Mouse (Mus musculus): ENCODE results near the gene Oat. TPM values are rescaled to one million over a fixed set of nuclear protein-coding genes. Genes with fewer than 3 reads are reported as not detected.

Oat gene
- 98.5 and 111 TPM in 2 replicates for polyA plus RNA-seq (2012; rRNA removed)

DNA sequence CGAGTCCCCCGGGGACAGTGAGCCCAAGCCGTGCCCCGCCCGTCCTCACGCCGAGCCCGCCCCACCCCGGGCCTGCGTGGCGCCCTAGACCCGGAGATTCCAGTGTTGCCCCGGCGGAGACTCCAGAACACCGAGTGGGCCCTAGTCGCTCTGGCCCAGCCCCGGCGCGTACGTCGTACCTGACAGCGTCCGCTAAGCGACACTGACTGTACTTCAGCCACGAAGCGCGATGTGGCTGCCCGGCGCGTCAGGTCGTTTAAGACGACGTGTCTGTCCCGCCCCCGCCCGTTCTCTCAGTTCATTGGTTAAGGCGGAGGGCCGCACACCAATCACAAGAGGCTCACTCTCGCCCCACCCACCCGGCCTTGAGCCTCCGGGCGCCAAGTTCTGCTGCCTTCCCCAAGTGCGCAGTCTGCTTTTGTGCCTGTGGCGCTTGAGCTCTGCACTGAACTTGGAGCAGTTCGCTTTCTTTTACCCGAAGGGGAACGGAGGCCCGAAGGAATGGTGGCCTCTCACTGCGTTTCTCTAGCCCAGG, at the start of gene Oat:
Oat (minus strand) TSS at position 283 of the 535 bp plus-strand sequence.
- no peaks in the 10 kb centered on the region for H3K27me3 ChIP-seq (ENCODE audit: control insufficient read depth, insufficient read depth, low read length)
- WGBS, result 2% methylated on average over 49 of the region's 49 CpGs
- peak within 1 kb of the TSS; percentile 27; the same call in 1 of the 2 replicates for H3K27ac ChIP-seq (ENCODE audit: insufficient read depth, low read length)
- no peaks in the 10 kb centered on the region for H3K4me1 ChIP-seq (ENCODE audit: control insufficient read depth, insufficient read depth, low read length)
- DNase-seq, result peak; percentile 94 to 95
- peak within 1 kb of the TSS; percentile 63 for H3K4me3 ChIP-seq (replicated peaks; ENCODE audit: insufficient read depth, low read depth, low read length)
- no peak for TF ChIP-seq CTCF (IDR thresholded peaks at IDR 0.05; ENCODE audit: borderline replicate concordance, insufficient read depth, low read depth, low read length)
- TF ChIP-seq POLR2A (IDR thresholded peaks at IDR 0.05; ENCODE audit: borderline replicate concordance, insufficient read depth, low read length), result peak; percentile 95

DNA sequence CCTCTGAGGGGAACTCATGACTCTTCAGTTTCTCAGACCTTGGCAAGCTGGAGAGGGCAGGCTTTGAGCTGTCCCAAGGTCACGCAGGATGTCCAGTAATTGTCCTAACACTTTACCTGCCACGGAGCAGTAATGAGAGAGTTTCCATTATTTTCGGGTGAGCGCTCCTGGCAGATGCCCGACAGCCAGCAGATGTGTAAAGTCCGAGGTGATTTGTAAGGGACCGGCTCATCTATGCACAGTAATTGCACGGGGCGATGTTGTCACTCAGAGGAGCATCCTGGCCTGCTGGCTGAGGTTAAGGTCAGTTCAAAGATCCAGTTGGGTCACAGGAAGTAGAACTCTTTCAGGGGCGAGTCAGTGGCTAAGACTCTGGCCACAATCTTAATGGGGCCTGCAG, 48.0 kb upstream of the Oat start:
- no peak for TF ChIP-seq POLR2A (IDR thresholded peaks at IDR 0.05; ENCODE audit: borderline replicate concordance, insufficient read depth, low read length)
- Histone ChIP-seq H3K4me1 (ENCODE audit: control insufficient read depth, insufficient read depth, low read length) (no peaks in the 10 kb centered on the region), H3K27ac (ENCODE audit: insufficient read depth, low read length) (no peak overlapping the region), H3K4me3 (replicated peaks; ENCODE audit: insufficient read depth, low read depth, low read length) (no peak overlapping the region), H3K27me3 (ENCODE audit: control insufficient read depth, insufficient read depth, low read length) (no peaks in the 10 kb centered on the region)
- 79% methylated on average over 10 of the region's 10 CpGs for WGBS
- no peak for DNase-seq

DNA sequence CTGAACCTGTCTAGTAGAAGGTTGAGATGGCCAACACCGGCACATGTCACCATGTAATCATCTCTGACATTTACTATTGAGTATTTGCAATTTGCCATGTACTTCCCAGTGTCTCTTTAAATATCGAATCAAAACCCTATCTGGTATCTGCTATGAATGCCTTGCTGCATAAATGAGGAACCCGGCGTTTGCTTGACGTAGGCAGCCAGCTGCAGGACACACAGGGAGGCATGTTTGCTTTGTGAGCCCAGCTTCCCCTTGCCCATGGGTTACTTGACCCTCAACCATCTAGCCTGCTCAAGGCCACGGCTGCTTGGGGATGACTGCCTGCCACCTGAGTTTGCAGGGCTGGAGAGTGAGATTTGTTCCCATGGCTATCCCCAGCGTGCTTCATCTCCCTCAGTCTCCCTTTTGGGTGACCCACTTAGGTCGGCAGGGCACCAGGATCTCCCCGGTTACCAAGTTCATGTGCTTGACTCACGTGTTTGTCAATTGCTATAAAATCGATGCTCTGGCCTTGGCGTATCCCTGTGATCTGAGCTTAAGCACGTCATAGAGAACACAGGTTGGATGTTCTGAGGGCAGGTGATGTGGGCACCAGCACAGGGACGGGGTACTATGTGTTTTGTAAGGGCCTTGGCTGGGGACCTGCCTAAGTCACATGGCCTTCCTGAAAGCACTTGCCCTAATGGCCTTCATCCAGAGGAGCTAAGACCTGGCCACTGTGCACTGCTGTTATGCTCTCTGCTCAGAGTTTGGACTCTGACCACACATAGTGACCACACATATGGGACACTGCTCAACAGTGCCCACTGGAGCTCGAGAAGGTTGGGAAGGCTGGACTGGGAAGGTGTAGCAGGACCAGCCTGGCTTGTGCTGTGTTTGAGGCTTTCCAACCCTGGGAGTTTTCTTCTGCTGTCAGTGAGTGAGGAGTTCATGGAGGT, 44.0 kb upstream of the Oat start:
- 85% methylated on average over 15 of the region's 15 CpGs for WGBS
- H3K4me1 ChIP-seq (ENCODE audit: control insufficient read depth, insufficient read depth, low read length), result no peaks in the 10 kb centered on the region
- no peak overlapping the region for H3K27ac ChIP-seq (ENCODE audit: insufficient read depth, low read length)
- no peak for DNase-seq
- no peak for TF ChIP-seq POLR2A (IDR thresholded peaks at IDR 0.05; ENCODE audit: borderline replicate concordance, insufficient read depth, low read length)
- no peak for TF ChIP-seq CTCF (IDR thresholded peaks at IDR 0.05; ENCODE audit: borderline replicate concordance, insufficient read depth, low read depth, low read length)
- H3K27me3 ChIP-seq (ENCODE audit: control insufficient read depth, insufficient read depth, low read length), result no peaks in the 10 kb centered on the region
- no peak overlapping the region for H3K4me3 ChIP-seq (replicated peaks; ENCODE audit: insufficient read depth, low read depth, low read length)

DNA sequence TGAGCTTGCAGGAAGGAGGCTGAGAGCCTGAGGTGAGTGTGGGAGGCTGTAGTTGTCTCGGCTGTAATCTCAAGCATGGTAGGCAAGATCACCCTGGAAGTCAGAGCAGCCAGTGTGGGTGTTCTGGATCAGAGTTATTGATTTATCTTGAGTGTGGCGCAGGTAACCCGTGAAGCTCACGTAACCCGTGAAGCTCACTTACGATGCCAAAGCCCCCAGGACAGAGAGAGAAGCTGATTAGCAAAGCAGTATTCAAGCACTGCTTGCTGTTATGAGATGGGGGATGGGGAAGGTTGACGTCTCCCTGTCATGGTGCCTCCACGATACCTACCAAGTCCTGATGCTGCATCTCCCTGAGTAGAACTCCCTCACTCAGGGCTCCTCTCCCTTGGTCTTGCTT, 43.4 kb upstream of the Oat start:
- WGBS, result 94% methylated on average over 8 of the region's 8 CpGs
- DNase-seq, result no peak
- Histone ChIP-seq H3K27me3 (ENCODE audit: control insufficient read depth, insufficient read depth, low read length) (no peaks in the 10 kb centered on the region), H3K4me1 (ENCODE audit: control insufficient read depth, insufficient read depth, low read length) (no peaks in the 10 kb centered on the region), H3K4me3 (replicated peaks; ENCODE audit: insufficient read depth, low read depth, low read length) (no peak overlapping the region), H3K27ac (ENCODE audit: insufficient read depth, low read length) (no peak overlapping the region)
- no peak for TF ChIP-seq POLR2A (IDR thresholded peaks at IDR 0.05; ENCODE audit: borderline replicate concordance, insufficient read depth, low read length)
- TF ChIP-seq CTCF (IDR thresholded peaks at IDR 0.05; ENCODE audit: borderline replicate concordance, insufficient read depth, low read depth, low read length), result no peak

DNA sequence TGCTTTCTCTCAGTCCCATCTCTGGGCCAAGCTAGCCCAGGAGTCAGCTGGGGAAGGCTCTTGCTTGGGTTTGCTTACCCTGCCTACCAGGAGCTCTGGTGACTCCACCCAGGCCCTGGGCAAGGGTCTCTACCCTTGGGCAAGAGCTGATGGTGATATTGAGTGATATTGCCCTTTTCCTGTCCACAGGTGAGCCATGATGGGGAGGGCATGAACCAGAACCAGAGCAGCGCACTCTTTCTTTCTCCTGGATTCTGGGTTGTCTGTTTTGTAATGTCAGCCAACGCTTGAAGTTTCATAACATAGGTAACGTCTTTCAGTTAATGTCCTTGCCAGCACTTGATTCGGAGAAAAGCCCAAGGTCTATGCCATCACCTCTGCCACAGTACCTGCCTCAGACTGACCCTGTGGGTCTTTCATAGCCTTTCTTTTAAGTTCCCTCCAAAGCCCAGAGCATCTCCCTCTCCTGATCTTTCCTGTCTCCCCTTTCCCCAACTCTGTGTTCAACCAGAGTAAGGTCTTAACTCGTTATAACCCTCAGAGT, 40.9 kb upstream of the Oat start:
- H3K4me3 ChIP-seq (replicated peaks; ENCODE audit: insufficient read depth, low read depth, low read length), result no peak overlapping the region
- DNase-seq, result no peak
- WGBS, result 89% methylated on average over 5 of the region's 5 CpGs
- H3K27ac ChIP-seq (ENCODE audit: insufficient read depth, low read length), result no peak overlapping the region
- TF ChIP-seq CTCF (IDR thresholded peaks at IDR 0.05; ENCODE audit: borderline replicate concordance, insufficient read depth, low read depth, low read length), result no peak
- H3K27me3 ChIP-seq (ENCODE audit: control insufficient read depth, insufficient read depth, low read length), result no peaks in the 10 kb centered on the region; the same call in 1 of the 2 replicates
- H3K4me1 ChIP-seq (ENCODE audit: control insufficient read depth, insufficient read depth, low read length), result no peaks in the 10 kb centered on the region

DNA sequence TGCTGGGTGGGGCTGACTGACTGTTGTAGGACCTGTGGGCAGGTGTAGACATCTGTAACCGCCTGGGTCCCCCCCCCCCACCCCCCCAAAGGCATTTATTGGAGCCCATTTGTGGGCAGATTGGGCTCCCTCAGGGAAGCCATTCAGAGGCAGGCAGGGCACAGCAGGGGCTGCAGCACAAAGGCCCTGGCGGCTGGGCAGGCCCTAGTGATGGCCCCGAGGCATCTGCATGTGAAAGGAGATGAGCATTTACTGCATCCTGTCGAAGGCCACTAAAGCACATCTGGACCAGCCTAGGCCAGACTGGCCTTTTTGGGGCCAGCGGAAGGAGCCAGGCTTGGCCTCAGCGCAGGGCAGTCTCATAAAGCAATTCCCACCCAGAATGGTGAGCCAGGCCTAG, 40.2 kb upstream of the Oat start:
- no peak for TF ChIP-seq POLR2A (IDR thresholded peaks at IDR 0.05; ENCODE audit: borderline replicate concordance, insufficient read depth, low read length)
- TF ChIP-seq CTCF (IDR thresholded peaks at IDR 0.05; ENCODE audit: borderline replicate concordance, insufficient read depth, low read depth, low read length), result no peak
- Histone ChIP-seq H3K27ac (ENCODE audit: insufficient read depth, low read length) (no peak overlapping the region), H3K4me1 (ENCODE audit: control insufficient read depth, insufficient read depth, low read length) (no peaks in the 10 kb centered on the region), H3K27me3 (ENCODE audit: control insufficient read depth, insufficient read depth, low read length) (no peaks in the 10 kb centered on the region; the same call in 1 of the 2 replicates), H3K4me3 (replicated peaks; ENCODE audit: insufficient read depth, low read depth, low read length) (no peak overlapping the region)
- 56% methylated on average over 6 of the region's 6 CpGs for WGBS
- no peak for DNase-seq

DNA sequence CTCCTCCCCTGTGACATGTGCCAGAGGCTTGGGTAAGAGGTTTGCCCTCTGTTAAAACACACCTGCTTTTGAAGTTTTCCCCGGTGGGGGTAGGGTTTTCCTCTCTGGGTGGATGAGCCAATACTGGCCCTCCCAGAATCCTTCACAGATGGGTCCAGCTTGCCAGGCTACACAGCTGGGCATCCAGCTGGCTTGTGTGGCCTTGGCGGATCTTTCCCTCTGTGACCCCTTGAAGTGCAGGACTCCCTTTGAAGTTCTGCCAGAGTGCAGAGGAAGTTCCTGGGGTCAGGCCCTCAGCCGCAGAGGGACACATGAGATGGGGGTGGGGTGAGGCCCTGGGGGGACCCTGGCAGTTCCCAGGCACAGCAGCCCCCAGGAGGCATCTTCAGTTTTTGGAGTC, 39.1 kb upstream of the Oat start:
- no peak overlapping the region for H3K4me3 ChIP-seq (replicated peaks; ENCODE audit: insufficient read depth, low read depth, low read length)
- DNase-seq, result no peak
- 28% methylated on average over 3 of the region's 3 CpGs for WGBS
- no peak overlapping the region for H3K27ac ChIP-seq (ENCODE audit: insufficient read depth, low read length)
- TF ChIP-seq POLR2A (IDR thresholded peaks at IDR 0.05; ENCODE audit: borderline replicate concordance, insufficient read depth, low read length) (no peak), CTCF (IDR thresholded peaks at IDR 0.05; ENCODE audit: borderline replicate concordance, insufficient read depth, low read depth, low read length) (no peak)
- no peaks in the 10 kb centered on the region; the same call in 1 of the 2 replicates for H3K27me3 ChIP-seq (ENCODE audit: control insufficient read depth, insufficient read depth, low read length)
- H3K4me1 ChIP-seq (ENCODE audit: control insufficient read depth, insufficient read depth, low read length), result no peaks in the 10 kb centered on the region

DNA sequence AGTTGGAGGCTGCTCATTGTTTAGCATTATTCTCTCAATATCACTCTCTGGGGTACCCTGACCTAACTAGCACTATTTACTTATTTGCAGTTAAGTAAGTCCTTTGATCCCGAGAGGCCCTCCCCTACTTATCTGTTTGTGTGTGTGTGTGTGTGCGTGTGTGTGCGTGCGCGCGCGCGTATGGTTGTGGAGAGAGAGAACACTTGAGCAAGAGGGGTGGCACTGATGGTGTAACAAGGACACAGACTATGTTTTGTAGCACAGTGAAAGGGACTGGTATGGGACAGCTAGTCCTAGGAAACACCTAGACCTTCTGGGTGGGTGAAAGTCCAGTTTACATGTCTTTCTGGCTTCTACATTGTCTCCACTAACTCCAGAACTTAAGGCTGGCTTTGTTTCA, 35.3 kb upstream of the Oat start:
- TF ChIP-seq CTCF (IDR thresholded peaks at IDR 0.05; ENCODE audit: borderline replicate concordance, insufficient read depth, low read depth, low read length) (no peak), POLR2A (IDR thresholded peaks at IDR 0.05; ENCODE audit: borderline replicate concordance, insufficient read depth, low read length) (no peak)
- WGBS, result 98% methylated on average over 8 of the region's 8 CpGs
- Histone ChIP-seq H3K27me3 (ENCODE audit: control insufficient read depth, insufficient read depth, low read length) (no peaks in the 10 kb centered on the region; the same call in 1 of the 2 replicates), H3K4me3 (replicated peaks; ENCODE audit: insufficient read depth, low read depth, low read length) (no peak overlapping the region), H3K4me1 (ENCODE audit: control insufficient read depth, insufficient read depth, low read length) (no peaks in the 10 kb centered on the region), H3K27ac (ENCODE audit: insufficient read depth, low read length) (no peak overlapping the region)
- DNase-seq, result no peak

Measured in cerebellum, adult 2 months (tissue).